Mouse (Mus musculus): Measurements from ENCODE around the gene Adra1d. TPM values are rescaled to one million over a fixed set of nuclear protein-coding genes. Genes with fewer than 3 reads are reported as not detected.
A peak's percentile ranks its signal among the peaks of the same experiment; 100 is the strongest.

The Adra1d gene
- total RNA-seq (2021) (1 to 10 TPM; 4.9 to 6.3 TPM), polyA plus RNA-seq (2012; rRNA removed) (5.4 and 6.6 TPM in 2 replicates)
- long read RNA-seq, partial matches to known transcripts: 0 of 2 reads
- long read RNA-seq, other reads (novel, unspliced or antisense): 0 of 2 reads

DNA sequence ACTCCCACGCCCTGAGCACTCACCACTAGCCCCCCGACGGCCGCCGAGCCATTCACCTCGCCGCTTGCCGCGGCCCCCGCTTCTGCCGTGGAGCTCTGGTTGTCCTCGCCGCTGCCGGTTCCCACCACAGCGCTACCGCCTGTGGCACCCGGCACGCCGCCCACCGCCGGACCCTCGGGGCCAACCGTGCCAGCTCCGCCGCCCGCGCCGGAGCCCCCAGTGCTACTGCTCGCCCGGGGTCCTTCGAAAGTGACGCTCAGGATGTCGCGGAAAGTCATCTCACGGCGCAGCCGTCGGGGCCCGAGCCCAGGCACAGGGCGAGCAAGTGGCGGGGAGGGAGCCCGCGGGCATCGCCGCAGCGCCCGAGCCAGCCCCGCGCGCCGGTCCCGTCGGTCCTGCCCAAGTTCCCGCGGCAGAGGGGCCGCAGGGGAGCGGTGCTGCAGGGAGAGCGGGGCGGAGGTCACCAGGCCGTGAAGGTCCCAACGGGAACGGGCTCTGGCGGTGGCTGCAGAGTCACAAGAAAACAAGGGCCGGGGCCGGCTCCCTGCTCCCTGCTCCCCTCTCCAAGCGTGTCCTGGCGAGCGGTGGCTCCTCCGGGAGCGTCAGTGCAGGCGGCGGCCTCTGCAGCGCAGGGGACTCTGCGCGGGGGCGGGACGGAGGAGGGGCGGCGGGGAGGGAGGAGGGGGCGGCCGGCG lies at the start of gene Adra1d:
Gene Adra1d (minus strand): TSS at position 393 of the 695 bp plus-strand sequence.
- Histone ChIP-seq H3K27me3 (ENCODE audit: control insufficient read depth, insufficient read depth, low read length) (0 out of 2 replicates have a peak, but pooled peaks cover 3% of the 10 kb centered on the region), H3K36me3 (ENCODE audit: control insufficient read depth, insufficient read depth, low read length) (no peaks in the 10 kb centered on the region), H3K27ac (peak within 1 kb of the TSS; percentile 49), H3K79me2 (replicated peaks; ENCODE audit: control insufficient read depth, insufficient read depth, low read length) (no peaks in the 10 kb centered on the region), H3K4me1 (ENCODE audit: control insufficient read depth, insufficient read depth, low read length) (peaks cover 4% of the 10 kb centered on the region; the same call in 1 of the 2 replicates), H3K4me3 (peak within 1 kb of the TSS; percentile 57), H3K9ac (ENCODE audit: low read depth, low read length) (peak within 1 kb of the TSS; percentile 70)
- TF ChIP-seq CTCF (IDR thresholded peaks at IDR 0.05): no peak
- no peak for TF ChIP-seq POLR2A (IDR thresholded peaks at IDR 0.05; ENCODE audit: insufficient read depth, low read depth, low read length)
- TF ChIP-seq EP300 (IDR thresholded peaks at IDR 0.05; ENCODE audit: insufficient read depth, low read depth, low read length): no peak
- WGBS: 2% methylated on average over 65 of the region's 82 CpGs
- intact Hi-C loops (cut with DNase I): loop anchor here (1.0 to 2.0 kb wide), 3 partner anchors 17 to 251 kb away; no protein-coding TSS in a partner anchor
- DNase-seq: peak; percentile 54 to 56

DNA sequence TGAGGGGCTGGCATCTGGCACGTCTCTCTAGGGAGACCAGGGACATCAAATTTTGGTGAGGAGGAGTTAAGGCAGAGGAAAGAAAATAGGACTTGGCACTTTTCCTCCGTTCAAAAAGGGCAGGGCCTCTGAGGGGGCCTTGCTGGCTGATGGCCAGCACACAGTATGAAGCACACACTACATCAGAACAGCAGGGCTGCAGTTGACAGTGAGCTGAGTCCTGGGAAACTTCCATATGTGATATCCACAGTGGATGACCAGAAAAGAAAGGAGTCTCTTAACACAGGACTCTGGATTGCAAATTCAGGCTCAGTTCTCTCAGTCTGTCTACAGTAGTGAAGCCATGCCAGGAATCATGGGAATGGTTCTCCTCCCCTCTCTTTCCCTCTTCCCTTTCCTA lies 39.8 kb upstream of the Adra1d start:
- no peak overlapping the region for H3K27ac ChIP-seq
- DNase-seq: no peak
- H3K4me3 ChIP-seq: no peak overlapping the region
- WGBS: 30% methylated on average over 2 of the region's 2 CpGs
- H3K27me3 ChIP-seq (ENCODE audit: control insufficient read depth, insufficient read depth, low read length): no peaks in the 10 kb centered on the region
- TF ChIP-seq EP300 (IDR thresholded peaks at IDR 0.05; ENCODE audit: insufficient read depth, low read depth, low read length) (no peak), CTCF (IDR thresholded peaks at IDR 0.05) (no peak), POLR2A (IDR thresholded peaks at IDR 0.05; ENCODE audit: insufficient read depth, low read depth, low read length) (no peak)
- H3K4me1 ChIP-seq (ENCODE audit: control insufficient read depth, insufficient read depth, low read length): no peaks in the 10 kb centered on the region
- no peaks in the 10 kb centered on the region for H3K36me3 ChIP-seq (ENCODE audit: control insufficient read depth, insufficient read depth, low read length)
- H3K9ac ChIP-seq (ENCODE audit: low read depth, low read length): no peak overlapping the region
- no peaks in the 10 kb centered on the region for H3K79me2 ChIP-seq (replicated peaks; ENCODE audit: control insufficient read depth, insufficient read depth, low read length)
- intact Hi-C loops (cut with DNase I): no loop called here

DNA sequence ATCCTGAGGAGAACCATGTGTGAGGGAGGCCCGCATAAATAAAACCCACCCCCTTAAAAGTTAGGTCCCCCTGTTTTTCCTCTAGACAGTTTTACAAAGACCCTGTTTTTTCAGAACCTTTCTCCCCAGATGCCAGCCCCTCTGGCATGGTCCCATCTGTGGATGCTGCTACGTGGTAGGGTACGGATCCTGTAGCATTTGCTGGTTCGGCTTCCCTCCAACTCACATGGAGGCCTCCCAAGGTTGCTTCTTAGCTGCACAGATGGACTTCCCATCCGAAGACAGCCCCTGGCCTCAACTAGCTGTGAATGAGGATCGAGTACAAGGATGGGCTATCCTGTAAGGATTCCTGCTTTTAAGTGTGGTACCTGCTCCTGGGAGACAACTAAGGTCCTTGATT lies 32.8 kb upstream of the Adra1d start:
- H3K27me3 ChIP-seq (ENCODE audit: control insufficient read depth, insufficient read depth, low read length): no peaks in the 10 kb centered on the region
- no peak for DNase-seq
- H3K27ac ChIP-seq: no peak overlapping the region
- no peak overlapping the region for H3K4me3 ChIP-seq
- H3K79me2 ChIP-seq (replicated peaks; ENCODE audit: control insufficient read depth, insufficient read depth, low read length): no peaks in the 10 kb centered on the region
- TF ChIP-seq POLR2A (IDR thresholded peaks at IDR 0.05; ENCODE audit: insufficient read depth, low read depth, low read length) (no peak), CTCF (IDR thresholded peaks at IDR 0.05) (no peak)
- no peaks in the 10 kb centered on the region for H3K4me1 ChIP-seq (ENCODE audit: control insufficient read depth, insufficient read depth, low read length)
- no peaks in the 10 kb centered on the region for H3K36me3 ChIP-seq (ENCODE audit: control insufficient read depth, insufficient read depth, low read length)
- intact Hi-C loops (cut with DNase I): no loop called here
- H3K9ac ChIP-seq (ENCODE audit: low read depth, low read length): no peak overlapping the region
- WGBS: 87% methylated on average over 6 of the region's 6 CpGs

DNA sequence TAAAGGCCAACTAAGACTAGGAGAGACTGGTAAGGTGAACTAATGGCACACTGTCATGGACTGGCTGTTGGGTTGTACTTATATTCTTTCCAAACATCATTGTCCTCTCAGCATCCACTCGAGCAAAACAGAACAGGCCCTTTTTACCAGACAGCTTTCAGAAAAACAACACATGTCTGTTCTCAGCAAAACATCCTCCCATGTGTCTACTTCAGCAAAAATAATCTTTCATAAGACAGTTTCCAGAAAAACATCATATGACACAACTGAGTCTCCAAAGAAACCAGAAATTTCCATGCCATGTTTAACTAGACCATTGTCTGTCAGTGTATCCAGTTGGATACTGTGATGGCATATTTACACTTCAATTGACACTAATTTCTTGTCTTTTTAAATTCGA lies 25.4 kb upstream of the Adra1d start:
- intact Hi-C loops (cut with DNase I): no loop called here
- TF ChIP-seq POLR2A (IDR thresholded peaks at IDR 0.05; ENCODE audit: insufficient read depth, low read depth, low read length): no peak
- TF ChIP-seq CTCF (IDR thresholded peaks at IDR 0.05): no peak
- no peak for TF ChIP-seq EP300 (IDR thresholded peaks at IDR 0.05; ENCODE audit: insufficient read depth, low read depth, low read length)
- Histone ChIP-seq H3K4me1 (ENCODE audit: control insufficient read depth, insufficient read depth, low read length) (no peaks in the 10 kb centered on the region), H3K27ac (no peak overlapping the region), H3K4me3 (no peak overlapping the region), H3K36me3 (ENCODE audit: control insufficient read depth, insufficient read depth, low read length) (no peaks in the 10 kb centered on the region), H3K27me3 (ENCODE audit: control insufficient read depth, insufficient read depth, low read length) (no peaks in the 10 kb centered on the region), H3K9ac (ENCODE audit: low read depth, low read length) (no peak overlapping the region), H3K79me2 (replicated peaks; ENCODE audit: control insufficient read depth, insufficient read depth, low read length) (no peaks in the 10 kb centered on the region)
- no peak for DNase-seq
- 76% methylated on average over 2 of the region's 2 CpGs for WGBS

DNA sequence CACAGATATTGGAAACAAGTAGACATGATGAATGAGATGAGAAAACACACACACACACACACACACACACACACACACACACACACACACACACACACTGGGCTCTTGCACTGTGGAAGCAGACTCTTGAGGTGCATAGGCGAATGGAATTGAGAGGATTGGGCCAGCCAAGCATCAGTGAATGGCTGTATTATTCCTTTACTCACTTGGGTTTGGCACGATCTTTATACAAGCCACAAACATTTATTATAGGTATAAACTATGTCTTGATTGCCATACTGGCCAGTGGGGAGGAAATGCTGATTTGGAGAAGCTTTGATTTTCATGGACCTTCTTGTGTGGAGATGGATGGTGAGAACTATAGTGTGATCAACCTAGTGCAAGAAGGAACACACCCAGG lies 19.4 kb upstream of the Adra1d start:
- WGBS: 68% methylated on average over 2 of the region's 2 CpGs
- no peaks in the 10 kb centered on the region for H3K36me3 ChIP-seq (ENCODE audit: control insufficient read depth, insufficient read depth, low read length)
- no peaks in the 10 kb centered on the region for H3K4me1 ChIP-seq (ENCODE audit: control insufficient read depth, insufficient read depth, low read length)
- no peaks in the 10 kb centered on the region for H3K79me2 ChIP-seq (replicated peaks; ENCODE audit: control insufficient read depth, insufficient read depth, low read length)
- no peak for DNase-seq
- no peaks in the 10 kb centered on the region for H3K27me3 ChIP-seq (ENCODE audit: control insufficient read depth, insufficient read depth, low read length)
- H3K4me3 ChIP-seq: no peak overlapping the region
- intact Hi-C loops (cut with DNase I): no loop called here
- no peak for TF ChIP-seq EP300 (IDR thresholded peaks at IDR 0.05; ENCODE audit: insufficient read depth, low read depth, low read length)
- TF ChIP-seq POLR2A (IDR thresholded peaks at IDR 0.05; ENCODE audit: insufficient read depth, low read depth, low read length): no peak
- no peak for TF ChIP-seq CTCF (IDR thresholded peaks at IDR 0.05)
- no peak overlapping the region for H3K9ac ChIP-seq (ENCODE audit: low read depth, low read length)
- H3K27ac ChIP-seq: no peak overlapping the region

DNA sequence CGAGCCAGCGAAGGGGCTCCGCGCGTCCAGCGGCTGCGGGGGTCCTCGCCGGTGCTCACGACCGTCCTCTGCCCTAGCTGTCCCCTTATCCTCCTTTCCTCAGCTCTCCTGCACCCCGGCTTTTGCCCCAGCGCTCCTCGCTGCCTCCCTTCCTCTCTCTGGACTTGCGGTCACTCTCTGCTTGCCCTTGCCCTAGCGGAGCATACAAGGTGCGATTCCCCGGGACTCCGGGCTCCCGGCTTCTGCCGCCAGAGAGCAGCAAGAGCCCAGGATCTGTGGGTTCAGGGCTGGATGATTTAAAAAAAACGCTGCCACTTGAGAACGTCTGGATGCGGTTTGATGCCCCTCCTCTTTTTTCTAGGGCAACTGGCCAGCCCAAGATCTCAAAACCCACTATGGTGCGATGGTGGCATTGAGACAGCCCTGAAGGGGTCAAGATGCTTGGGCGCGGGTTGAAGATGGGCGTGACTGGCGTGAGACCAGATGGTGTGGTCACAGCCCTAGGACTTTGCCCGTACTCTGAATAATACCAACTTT lies 571 bp upstream of the Adra1d start:
- Histone ChIP-seq H3K27me3 (ENCODE audit: control insufficient read depth, insufficient read depth, low read length) (0 out of 2 replicates have a peak, but pooled peaks cover 3% of the 10 kb centered on the region), H3K27ac (peak overlapping the region; percentile 49), H3K36me3 (ENCODE audit: control insufficient read depth, insufficient read depth, low read length) (no peaks in the 10 kb centered on the region), H3K9ac (ENCODE audit: low read depth, low read length) (peak overlapping the region; percentile 70), H3K4me1 (ENCODE audit: control insufficient read depth, insufficient read depth, low read length) (peaks cover 4% of the 10 kb centered on the region; the same call in 1 of the 2 replicates), H3K79me2 (replicated peaks; ENCODE audit: control insufficient read depth, insufficient read depth, low read length) (no peaks in the 10 kb centered on the region), H3K4me3 (peak overlapping the region; percentile 57)
- peak; percentile 34; the same call in 1 of the 2 replicates for TF ChIP-seq POLR2A (IDR thresholded peaks at IDR 0.05; ENCODE audit: insufficient read depth, low read depth, low read length)
- TF ChIP-seq CTCF (IDR thresholded peaks at IDR 0.05): peak; percentile 80
- 0 out of 2 replicates have a peak, but pooled peaks have one; percentile 56 for TF ChIP-seq EP300 (IDR thresholded peaks at IDR 0.05; ENCODE audit: insufficient read depth, low read depth, low read length)
- DNase-seq: peak; percentile 75 to 76
- WGBS: 1% methylated on average over 21 of the region's 30 CpGs
- intact Hi-C loops (cut with DNase I): loop anchor here (1.0 to 2.0 kb wide), 3 partner anchors 18 to 251 kb away; no protein-coding TSS in a partner anchor
